Mouse (Mus musculus): ENCODE measurements at regions not wholly inside any gene's neighbourhood (a gene's known extent, or its start where the extent isn't known, plus 50 kb on each side); places are given as distances from the start of the nearest gene placed in this dataset.

DNA sequence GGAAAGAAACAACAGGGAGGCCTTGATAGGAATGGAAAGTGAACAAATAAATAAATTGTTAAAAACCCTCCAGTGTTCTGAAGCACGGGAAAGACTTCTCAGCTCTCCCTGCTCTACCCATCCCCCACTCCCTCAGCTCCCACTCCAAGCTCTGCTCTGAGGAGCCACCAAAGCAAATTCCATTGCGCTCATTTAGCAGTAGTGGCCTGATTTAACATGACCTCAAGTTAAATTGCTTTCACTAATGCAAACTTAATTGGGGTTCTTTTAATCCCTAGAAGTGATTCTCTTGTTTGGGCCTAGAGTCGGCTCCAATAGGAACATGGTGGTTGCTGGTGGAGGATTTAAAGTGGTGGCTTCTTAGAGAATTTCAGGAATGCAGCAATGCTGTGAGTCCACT lies 161.4 kb downstream of the Fam84b start:
- TF ChIP-seq POLR2A (IDR thresholded peaks at IDR 0.05; ENCODE audit: low read depth, low read length) (no peak), CTCF (IDR thresholded peaks at IDR 0.05; ENCODE audit: borderline replicate concordance, insufficient read depth, low read length) (no peak)
